Mouse (Mus musculus) neural tube, embryonic 10.5 days (tissue): ENCODE measurements around the gene Tfb1m.

Experiments
- DNase-seq: peaks from one replicate; pipeline ENCODE4 v3.0.0-alpha.2; 2017; ENCODE audit warnings: low spot score; ENCODE audit errors: extremely low spot score

Tfb1m gene

DNA sequence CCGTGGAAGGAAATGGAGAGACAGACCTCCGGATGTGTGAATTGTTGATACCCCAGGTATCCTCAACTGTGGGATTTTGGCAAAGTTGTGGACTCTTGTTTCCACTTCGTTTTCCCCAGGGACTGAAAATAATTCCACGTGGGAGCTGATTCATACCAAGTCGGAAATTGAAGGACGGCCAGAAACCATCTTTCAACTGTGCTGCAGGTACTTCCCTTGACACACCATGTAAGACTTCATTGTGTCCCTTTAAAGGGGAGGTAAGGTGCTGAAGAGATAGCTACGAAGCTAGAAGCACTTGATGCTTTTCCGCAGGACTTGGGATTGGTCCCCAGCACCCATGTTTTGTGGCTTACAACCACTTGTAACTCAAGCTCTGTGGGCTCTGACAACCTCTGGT, 41.7 kb downstream of the Tfb1m start:
- no peak for DNase-seq

DNA sequence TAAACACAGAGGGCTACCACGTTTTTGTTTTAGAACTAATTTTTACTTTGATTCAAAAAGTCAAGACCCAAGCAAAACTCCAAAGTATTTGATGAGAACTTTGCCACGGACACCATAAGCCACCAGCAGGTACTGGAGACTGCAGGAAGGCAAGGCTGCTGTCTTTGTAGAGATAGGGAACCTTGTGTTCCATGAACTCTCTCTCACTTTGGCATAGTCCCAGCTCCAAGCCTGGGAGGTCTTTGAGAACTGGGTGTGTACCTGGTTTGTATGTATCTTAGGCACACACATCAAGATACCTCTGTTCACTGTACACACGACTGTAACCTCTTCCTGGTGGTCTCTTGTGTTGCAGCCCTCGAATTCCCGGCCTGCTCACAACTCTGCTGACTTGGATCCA, 43.3 kb downstream of the Tfb1m start:
- no peak for DNase-seq

- peak; percentile 42 for DNase-seq
These were observed 47.7 kb downstream of the Tfb1m start for GRCm38 (mm10) chr17:3509841-3510240.

- no peak for DNase-seq
These were observed 51.1 kb downstream of the Tfb1m start for GRCm38 (mm10) chr17:3506508-3506907.

DNA sequence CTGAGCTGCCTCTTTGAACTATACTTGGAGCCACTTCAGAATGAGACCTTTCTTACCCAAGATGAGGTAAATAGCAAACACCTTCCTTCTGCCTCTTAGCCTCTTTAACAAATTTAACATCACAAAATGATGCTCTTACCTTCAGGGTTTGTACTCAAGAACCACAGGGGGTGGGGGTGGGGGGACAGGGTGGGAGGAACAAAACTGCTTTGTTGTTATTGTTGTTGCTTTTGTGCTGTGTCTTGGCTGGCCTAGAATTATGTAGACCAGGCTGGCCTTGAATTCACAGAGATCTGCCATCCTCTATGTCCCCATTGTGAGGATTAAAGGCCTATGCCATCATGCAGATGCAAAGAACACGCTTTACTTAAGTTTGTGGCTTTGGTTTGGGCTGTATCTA, 51.9 kb downstream of the Tfb1m start:
- no peak for DNase-seq

- DNase-seq: no peak
These were observed 56.6 kb downstream of the Tfb1m start for GRCm38 (mm10) chr17:3500936-3501335.

DNA sequence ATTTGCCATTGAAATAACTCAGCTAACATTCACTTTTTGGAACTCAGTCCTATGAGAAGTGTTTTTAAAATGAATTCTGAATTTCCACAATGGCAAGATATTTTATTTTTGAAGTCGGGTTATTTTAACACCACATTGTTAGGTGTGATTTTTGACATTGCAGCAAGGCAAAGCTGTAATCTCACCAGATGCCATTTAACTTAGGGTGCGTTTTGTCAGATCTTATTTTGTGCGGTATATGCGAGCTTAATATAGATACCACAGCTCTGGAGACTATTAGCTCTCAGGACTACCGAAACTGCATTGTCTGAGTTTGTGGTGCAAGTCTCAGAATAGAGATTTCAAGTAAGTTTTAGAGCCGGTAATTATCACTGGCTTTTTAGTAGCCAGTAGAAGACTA, 57.5 kb downstream of the Tfb1m start:
- no peak for DNase-seq

DNA sequence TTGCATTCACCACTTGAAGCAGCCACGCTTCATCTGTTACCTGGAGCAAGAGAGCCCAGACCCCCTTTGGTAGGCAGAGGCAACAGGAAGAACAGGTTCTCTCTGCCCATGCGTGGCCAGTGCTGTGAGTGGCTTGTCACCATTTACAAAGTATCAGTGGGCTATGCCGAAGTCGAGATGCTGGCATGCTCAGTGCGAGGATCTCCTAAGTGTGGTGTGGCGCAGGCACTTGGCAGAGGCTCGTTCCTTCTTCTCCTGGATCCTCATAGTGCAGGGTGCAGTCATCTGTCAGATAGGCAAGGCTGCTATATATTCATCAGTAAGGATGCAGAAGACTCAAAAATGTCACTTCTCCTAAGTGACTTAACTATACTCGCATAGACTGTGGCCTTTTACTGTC, 58.1 kb downstream of the Tfb1m start:
- no peak for DNase-seq

DNA sequence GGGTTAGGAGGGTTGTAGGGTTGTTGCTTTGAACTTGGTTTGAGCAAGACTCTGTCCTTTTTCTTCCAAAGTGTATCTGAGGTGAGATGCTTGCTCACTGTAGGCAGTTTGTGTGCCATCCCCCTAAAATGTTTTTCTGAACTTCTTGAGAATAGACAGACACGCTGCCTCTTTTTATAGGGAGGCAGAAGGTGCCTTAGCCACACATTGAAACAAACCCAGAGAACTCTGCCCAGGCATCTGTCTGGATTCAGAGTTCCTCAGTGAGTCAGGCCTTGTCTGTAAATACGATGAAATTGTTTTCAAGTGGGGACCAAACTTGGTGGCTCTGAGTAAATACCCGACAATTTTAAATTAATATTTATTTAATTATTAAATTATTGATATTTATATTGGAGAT, 59.0 kb downstream of the Tfb1m start:
- no peak for DNase-seq

DNA sequence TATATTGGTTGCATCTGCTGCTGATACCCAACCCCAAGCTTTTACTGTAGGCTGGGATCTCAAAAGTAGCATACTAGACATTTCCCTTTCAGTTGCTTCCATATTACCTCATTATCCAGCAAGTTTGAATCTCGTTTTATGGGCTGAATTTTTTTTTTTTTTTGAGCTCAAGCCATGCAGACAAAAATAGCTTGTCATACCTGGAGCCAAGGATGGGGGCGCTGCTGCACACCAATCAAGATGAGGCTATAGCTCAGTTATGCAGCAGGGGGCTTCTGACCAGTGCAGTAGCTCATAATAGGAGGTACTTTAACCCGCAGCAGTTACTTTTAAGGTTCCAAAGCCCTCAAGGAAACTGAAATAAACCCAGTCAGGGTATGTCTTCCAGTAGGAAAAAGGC, 59.5 kb downstream of the Tfb1m start:
- peak; percentile 57 for DNase-seq

- no peak for DNase-seq
These were observed 61.5 kb downstream of the Tfb1m start for GRCm38 (mm10) chr17:3496080-3496479.

DNA sequence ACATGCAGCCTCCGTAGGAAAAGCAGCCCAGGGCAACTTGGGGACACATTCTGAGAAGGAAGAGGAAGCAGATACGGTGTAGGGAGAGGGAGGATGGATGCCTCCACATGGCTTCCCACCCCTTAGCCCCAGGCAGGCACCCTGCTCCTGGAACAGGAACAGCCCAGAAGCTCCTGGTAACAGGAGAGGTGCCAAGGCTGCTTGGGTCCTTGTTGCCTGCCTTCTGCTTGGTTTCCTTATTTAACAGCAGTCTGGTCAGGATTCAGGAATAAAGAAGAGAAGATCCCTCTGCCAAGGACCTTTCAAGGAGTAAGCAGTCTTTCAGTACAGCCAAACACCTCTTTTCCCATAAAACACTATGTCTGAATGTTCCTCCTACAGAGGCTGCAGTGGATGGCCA, 62.0 kb downstream of the Tfb1m start:
- no peak for DNase-seq

- no peak for DNase-seq
These were observed 65.9 kb downstream of the Tfb1m start for GRCm38 (mm10) chr17:3491667-3492066.

- DNase-seq: no peak
These were observed 66.5 kb downstream of the Tfb1m start for GRCm38 (mm10) chr17:3491065-3491464.

- no peak for DNase-seq
These were observed 67.2 kb downstream of the Tfb1m start for GRCm38 (mm10) chr17:3490216-3490895.

GRCm38 (mm10) chr17:3487721-3488601, 69.6 kb downstream of the Tfb1m start:
- no peak for DNase-seq

DNA sequence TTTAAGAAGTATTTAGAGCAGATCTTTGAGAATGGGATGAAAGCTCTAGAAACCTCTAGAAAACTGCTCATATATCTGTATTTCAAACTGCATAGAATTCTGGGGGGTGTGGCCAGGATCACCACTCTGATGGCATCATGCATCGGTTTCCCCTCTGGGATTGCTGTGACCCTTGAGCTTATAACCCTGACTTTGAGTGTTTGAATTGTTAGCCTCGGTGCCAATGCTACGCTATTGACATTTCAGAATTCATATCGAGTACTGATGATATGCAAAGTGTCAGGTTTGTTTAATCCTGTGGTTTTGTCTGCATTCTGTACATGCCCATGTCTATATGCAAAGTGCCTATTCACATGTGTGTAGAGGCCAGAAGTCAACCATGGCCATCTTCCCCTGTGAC, 70.4 kb downstream of the Tfb1m start:
- DNase-seq: no peak

GRCm38 (mm10) chr17:3485851-3486250, 71.7 kb downstream of the Tfb1m start:
- no peak for DNase-seq

- DNase-seq: no peak
These were observed 74.5 kb downstream of the Tfb1m start for GRCm38 (mm10) chr17:3483091-3483490.

GRCm38 (mm10) chr17:3481576-3482575, 75.7 kb downstream of the Tfb1m start:
- no peak for DNase-seq

DNA sequence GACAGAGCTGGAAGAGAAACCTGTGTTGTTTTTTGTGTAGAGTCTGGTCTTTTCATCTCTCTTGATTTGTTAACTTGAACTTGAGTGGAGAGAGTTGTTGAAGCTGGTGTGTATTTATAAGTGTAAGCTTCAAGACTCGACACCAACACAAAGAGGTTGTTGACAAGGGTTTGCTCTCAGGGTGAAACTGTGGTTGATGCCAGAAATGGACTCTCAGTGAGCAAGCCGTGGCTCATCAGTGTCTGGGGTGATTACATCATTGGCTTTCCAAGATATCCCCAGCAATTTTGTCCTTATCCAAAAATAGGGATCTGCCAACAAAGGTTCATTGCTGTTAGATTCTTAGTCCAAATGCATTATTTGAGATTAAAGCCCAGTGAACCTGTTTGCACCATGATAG, 81.0 kb downstream of the Tfb1m start:
- DNase-seq: no peak

DNA sequence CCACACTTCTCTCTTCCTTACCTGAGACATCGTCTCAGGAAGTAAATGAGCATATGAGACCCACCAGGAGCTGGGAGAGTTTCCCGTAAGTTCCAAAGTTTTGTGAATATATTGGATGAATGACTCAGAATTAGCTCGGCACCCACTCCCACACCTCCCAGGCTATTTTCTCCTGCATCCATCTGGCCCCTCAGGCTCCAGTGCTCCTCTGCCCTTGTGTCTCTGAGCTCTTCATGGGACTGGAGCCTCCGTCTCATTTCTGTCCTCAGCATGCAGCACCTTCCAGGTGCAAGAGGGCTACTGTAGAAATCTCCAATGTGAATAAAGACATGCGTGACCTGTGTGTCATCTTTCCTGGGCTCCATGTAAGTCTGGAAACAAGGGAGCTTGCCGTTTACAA, 85.6 kb downstream of the Tfb1m start:
- DNase-seq: no peak
